Mouse (Mus musculus): ENCODE results near the gene Ncbp3. TPM values are rescaled to one million over a fixed set of nuclear protein-coding genes. Genes with fewer than 3 reads are reported as not detected.

The Ncbp3 gene
- 3.2 TPM for polyA plus RNA-seq (2014; fragmentation: Illumina TruSeq; extraction: RNeasy Lipid Tissue Mini Kit (QIAGEN cat#74804); ENCODE audit: low read depth, low replicate concordance)

DNA sequence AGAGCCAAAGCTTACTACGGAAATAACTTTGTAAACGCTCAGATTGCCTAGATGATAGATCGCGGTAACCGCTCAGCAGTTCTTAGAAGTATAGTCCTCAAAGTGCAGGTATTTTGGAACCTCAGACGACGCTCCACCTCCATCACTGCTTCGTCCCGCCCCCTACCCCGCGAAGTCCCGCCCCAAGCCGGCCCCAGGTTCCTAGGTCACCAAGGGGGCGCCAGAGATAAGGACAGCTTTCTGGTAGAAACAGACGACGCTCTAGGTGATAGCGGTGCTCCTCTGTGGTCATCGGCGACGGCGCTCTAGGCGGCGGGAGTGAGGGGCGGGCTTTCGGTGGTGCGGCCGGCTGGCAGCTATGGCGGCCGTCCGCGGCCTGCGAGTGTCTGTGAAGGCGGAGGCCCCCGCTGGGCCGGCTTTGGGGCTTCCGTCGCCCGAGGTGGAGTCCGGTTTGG is at the start of gene Ncbp3:
TSS of gene Ncbp3 (plus strand) at position 242 of the 455 bp plus-strand sequence.

DNA sequence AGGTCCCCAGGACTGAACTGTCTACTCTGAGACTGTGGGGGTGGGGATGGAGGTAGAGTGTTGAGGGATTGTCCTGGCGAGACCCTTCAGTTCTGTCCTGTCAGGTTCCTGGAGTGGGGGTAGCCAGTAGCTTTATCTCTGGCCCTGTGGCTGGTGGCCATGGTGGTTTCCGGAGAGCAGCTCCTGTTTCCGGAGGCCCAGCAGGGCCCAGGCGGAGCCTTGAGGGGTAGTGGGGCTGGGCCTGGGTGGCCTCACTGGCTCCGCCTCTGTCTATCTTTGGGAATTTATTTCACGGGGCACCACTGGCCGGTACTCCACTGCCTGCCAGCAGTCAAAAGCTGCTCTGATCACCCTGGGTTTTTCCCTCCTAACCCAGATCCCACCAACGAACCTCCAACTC is 48.8 kb upstream of the Ncbp3 start, which contains the start of gene P2rx1:
TSS of gene P2rx1 (plus strand) at position 333 of the 400 bp plus-strand sequence.

DNA sequence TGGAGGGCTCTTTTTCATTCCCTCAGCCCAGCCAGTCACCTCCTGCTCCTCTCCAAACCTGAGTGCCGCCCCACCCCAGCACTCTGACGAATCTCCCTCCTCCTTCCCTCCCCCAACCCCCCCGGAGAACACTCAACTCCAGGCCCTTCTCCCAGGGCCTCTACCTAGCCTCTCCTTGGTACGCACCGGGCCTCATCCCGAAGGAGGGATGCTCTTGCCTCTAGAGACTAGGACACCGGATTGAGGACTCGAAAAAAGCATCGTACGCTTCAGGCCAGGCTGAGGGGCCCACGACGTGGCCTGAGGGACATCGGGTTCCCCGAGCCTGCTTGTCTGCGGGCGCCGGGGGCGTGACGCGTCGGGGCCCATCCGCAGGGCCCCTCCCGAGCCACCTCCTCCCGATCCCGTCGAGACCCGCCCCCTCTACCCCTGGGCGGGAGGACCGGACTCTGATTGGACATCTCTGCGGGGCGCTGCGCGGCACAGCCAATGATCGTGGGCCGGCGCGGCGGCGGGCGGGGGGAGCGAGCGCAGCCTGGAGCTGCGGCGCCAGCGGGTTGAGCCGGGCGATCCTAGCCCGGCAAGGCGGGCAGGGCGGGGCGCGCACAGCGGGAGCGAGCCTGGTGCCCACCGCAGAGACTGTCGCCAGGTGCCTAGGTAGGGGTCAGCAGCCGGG is 29.0 kb upstream of the Ncbp3 start, which contains the start of gene Camkk1:
TSS of gene Camkk1 (plus strand) at position 538 of the 676 bp plus-strand sequence.

DNA sequence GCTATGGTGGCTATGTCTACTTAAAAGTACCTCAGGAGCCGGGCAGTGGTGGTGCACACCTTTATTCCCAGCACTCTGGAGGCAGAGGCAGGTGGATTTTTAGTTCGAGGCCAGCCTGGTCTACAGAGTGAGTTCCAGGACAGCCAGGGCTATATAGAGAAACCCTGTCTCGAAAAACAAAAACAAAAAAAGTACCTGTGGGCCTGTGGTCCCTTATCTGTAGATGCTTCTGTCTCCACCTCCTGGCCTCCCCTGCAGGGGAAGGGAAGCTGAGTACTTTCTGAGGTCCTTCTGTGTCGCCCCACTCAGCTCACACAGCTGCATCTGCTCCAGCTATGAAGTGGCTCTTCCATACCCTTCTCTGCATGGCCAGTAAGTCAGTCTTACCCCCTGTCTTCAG is 42.7 kb downstream of the Ncbp3 start, which contains the start of gene Itgae:
TSS of gene Itgae (plus strand) at position 301 of the 400 bp plus-strand sequence.

DNA sequence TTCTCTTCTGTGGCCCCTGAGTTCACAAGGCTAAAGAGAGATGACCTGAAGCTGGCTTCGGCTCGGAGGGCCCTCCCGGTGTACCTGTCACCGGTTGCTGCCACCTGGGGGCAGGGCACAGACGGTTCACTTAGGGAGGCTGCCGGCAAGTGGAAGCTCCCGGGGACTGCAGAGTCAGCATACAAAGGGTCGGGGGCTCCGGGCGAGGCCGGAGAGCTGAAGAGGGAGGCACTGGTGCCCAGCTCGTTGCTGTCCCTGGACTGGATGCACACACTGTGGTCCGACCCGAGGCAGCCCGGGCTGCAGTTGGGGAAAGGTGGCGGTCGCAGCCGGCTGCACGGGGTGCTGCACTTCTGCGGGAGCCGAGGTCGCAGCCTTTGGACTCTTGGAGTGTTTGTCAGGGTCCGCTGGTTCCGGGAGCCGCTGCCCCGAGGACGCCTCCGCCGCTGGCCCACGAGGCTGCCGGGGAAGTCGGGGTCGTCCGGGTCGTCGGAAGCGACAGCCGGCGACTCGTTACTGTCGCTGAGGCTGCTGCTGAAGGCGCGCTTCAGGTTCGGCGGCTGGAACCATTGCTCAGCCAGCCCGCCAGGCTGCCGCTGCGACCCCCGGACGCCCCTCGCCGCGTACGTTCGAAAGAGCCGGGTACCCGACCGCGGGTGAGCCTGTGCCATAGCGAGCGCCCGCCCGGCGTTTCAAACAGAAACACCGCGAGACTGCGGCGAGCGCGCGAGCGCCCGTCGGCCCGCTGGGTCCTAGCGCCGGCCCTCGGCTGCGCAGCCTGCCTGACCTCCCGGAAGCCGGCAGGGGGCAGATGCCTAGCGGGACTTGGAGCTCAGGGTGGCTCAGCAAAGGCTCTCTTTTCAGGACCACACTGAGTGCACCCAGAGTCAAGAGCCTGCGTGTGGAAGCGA is 90.3 kb downstream of the Ncbp3 start, which contains the start of gene Haspin:
TSS of gene Haspin (minus strand) at position 704 of the 911 bp plus-strand sequence.

Other genes starting within 250 kb of the Ncbp3 start
- 0.34 TPM for gene Atp2a3, start 86.6 kb upstream of the Ncbp3 start, polyA plus RNA-seq (2014; fragmentation: Illumina TruSeq; extraction: RNeasy Lipid Tissue Mini Kit (QIAGEN cat#74804); ENCODE audit: low read depth, low replicate concordance)
- not detected for gene P2rx1, start 48.7 kb upstream of the Ncbp3 start, polyA plus RNA-seq (2014; fragmentation: Illumina TruSeq; extraction: RNeasy Lipid Tissue Mini Kit (QIAGEN cat#74804); ENCODE audit: low read depth, low replicate concordance)
- gene Camkk1, start 28.8 kb upstream of the Ncbp3 start, polyA plus RNA-seq (2014; fragmentation: Illumina TruSeq; extraction: RNeasy Lipid Tissue Mini Kit (QIAGEN cat#74804); ENCODE audit: low read depth, low replicate concordance) = not detected
- 0.13 TPM for gene Itgae, start 42.8 kb downstream of the Ncbp3 start, polyA plus RNA-seq (2014; fragmentation: Illumina TruSeq; extraction: RNeasy Lipid Tissue Mini Kit (QIAGEN cat#74804); ENCODE audit: low read depth, low replicate concordance)
- 0.21 TPM for gene Haspin, start 90.5 kb downstream of the Ncbp3 start, polyA plus RNA-seq (2014; fragmentation: Illumina TruSeq; extraction: RNeasy Lipid Tissue Mini Kit (QIAGEN cat#74804); ENCODE audit: low read depth, low replicate concordance)
- not detected for gene P2rx5, start 112.6 kb downstream of the Ncbp3 start, polyA plus RNA-seq (2014; fragmentation: Illumina TruSeq; extraction: RNeasy Lipid Tissue Mini Kit (QIAGEN cat#74804); ENCODE audit: low read depth, low replicate concordance)
- gene Emc6, start 129.3 kb downstream of the Ncbp3 start, polyA plus RNA-seq (2014; fragmentation: Illumina TruSeq; extraction: RNeasy Lipid Tissue Mini Kit (QIAGEN cat#74804); ENCODE audit: low read depth, low replicate concordance) = 45.7 TPM
- gene Tax1bp3, start 129.3 kb downstream of the Ncbp3 start, polyA plus RNA-seq (2014; fragmentation: Illumina TruSeq; extraction: RNeasy Lipid Tissue Mini Kit (QIAGEN cat#74804); ENCODE audit: low read depth, low replicate concordance) = 9.5 TPM
- gene Ctns, start 151.3 kb downstream of the Ncbp3 start, polyA plus RNA-seq (2014; fragmentation: Illumina TruSeq; extraction: RNeasy Lipid Tissue Mini Kit (QIAGEN cat#74804); ENCODE audit: low read depth, low replicate concordance) = 7.8 TPM
- 20.3 TPM for gene Shpk, start 151.7 kb downstream of the Ncbp3 start, polyA plus RNA-seq (2014; fragmentation: Illumina TruSeq; extraction: RNeasy Lipid Tissue Mini Kit (QIAGEN cat#74804); ENCODE audit: low read depth, low replicate concordance)
- gene Trpv1, start 186.5 kb downstream of the Ncbp3 start, polyA plus RNA-seq (2014; fragmentation: Illumina TruSeq; extraction: RNeasy Lipid Tissue Mini Kit (QIAGEN cat#74804); ENCODE audit: low read depth, low replicate concordance) = not detected
- not detected for gene Trpv3, start 219.6 kb downstream of the Ncbp3 start, polyA plus RNA-seq (2014; fragmentation: Illumina TruSeq; extraction: RNeasy Lipid Tissue Mini Kit (QIAGEN cat#74804); ENCODE audit: low read depth, low replicate concordance)